12 mouse cellular contexts compared by ENCODE assay signal in genomic region chr6:24525705-24526104, GRCm38 (mm10). TPM values are rescaled to one million over a fixed set of nuclear protein-coding genes. Genes with fewer than 3 reads are reported as not detected.
DNase-seq lines count a peak whose midpoint lies in the region; ATAC-seq and TF ChIP-seq lines count a peak whose summit lies in the region.
"Had no signal": no experiment of that assay in that cellular context is flagged by ENCODE, and none has a peak within 500 bp of the region (broad histone marks: within the 10 kb centered on the region; RNA-seq: fewer than 3 reads in every experiment).

No protein-coding gene starts in this region.

- no peaks in the 10 kb centered on the region for H3K27me3 ChIP-seq in heart, embryonic 13.5 days (replicated peaks)
- H3K27me3 ChIP-seq in G1E (ENCODE audit: insufficient read depth, low read length) = no peaks in the 10 kb centered on the region
- no peaks in the 10 kb centered on the region for H3K27me3 ChIP-seq in embryonic facial prominence, embryonic 15.5 days

- peaks cover 24% of the 10 kb centered on the region for H3K4me1 ChIP-seq in heart, embryonic 13.5 days
- H3K4me1 ChIP-seq in G1E (ENCODE audit: insufficient read depth, low read depth, low read length) = peaks cover 44% of the 10 kb centered on the region
- H3K4me1 ChIP-seq in embryonic facial prominence, embryonic 15.5 days = peaks cover 20% of the 10 kb centered on the region

- H3K27ac ChIP-seq in heart, embryonic 13.5 days (replicated peaks) = no peak overlapping the region
- H3K27ac ChIP-seq in left cerebral cortex, adult 2 months = no peak overlapping the region
- no peak overlapping the region for H3K27ac ChIP-seq in embryonic facial prominence, embryonic 15.5 days (replicated peaks)
- H3K27ac ChIP-seq: kidney, postnatal 0 days had no signal

- H3K4me2 ChIP-seq in heart, embryonic 13.5 days = peak overlapping the region; percentile 75
- no peak overlapping the region for H3K4me2 ChIP-seq in embryonic facial prominence, embryonic 15.5 days (replicated peaks)

- DNase-seq in heart, postnatal 14 days = no peak
- no peak for DNase-seq in left cerebral cortex, adult 2 months (ENCODE audit: extremely low spot score in 1 of 2, low spot score in 2 of 2)
- no peak for DNase-seq in left cerebral cortex, adult 18-20 months (ENCODE audit: low spot score in 2 of 2)
- DNase-seq in G1E (ENCODE audit: low spot score) = no peak
- no peak for DNase-seq in spleen, adult 18-20 months
- DNase-seq: adrenal gland, postnatal 14 days had no signal

- ATAC-seq in heart, embryonic 13.5 days (ENCODE audit: extremely low read depth, insufficient number of reproducible peaks, low FRiP score, low TSS enrichment) = no peak
- no peak for ATAC-seq in G1E (ENCODE audit: extremely low read depth, insufficient number of reproducible peaks, low FRiP score, poor library complexity, severe bottlenecking)
- no peak for ATAC-seq in embryonic facial prominence, embryonic 15.5 days (ENCODE audit: insufficient number of reproducible peaks, low FRiP score, low TSS enrichment, low read depth)
- ATAC-seq: hindbrain, embryonic 16.5 days had no signal

- intact Hi-C loops in heart, postnatal 14 days (cut with DNase I) = no loop called here
- intact Hi-C loops in left cerebral cortex, adult 2 months (cut with DNase I) = no loop called here

- 0 out of 2 replicates have a peak overlapping the region, but pooled peaks have one; percentile 4 for H3K9ac ChIP-seq in heart, embryonic 13.5 days
- H3K9ac ChIP-seq in embryonic facial prominence, embryonic 15.5 days = no peak overlapping the region

- WGBS in heart, embryonic 13.5 days = 67% methylated on average over 3 of the region's 3 CpGs
- WGBS in embryonic facial prominence, embryonic 15.5 days = 74% methylated on average over 3 of the region's 3 CpGs

- H3K9me3 ChIP-seq in heart, embryonic 13.5 days = no peaks in the 10 kb centered on the region
- H3K9me3 ChIP-seq in G1E (replicated peaks) = no peaks in the 10 kb centered on the region
- H3K9me3 ChIP-seq in embryonic facial prominence, embryonic 15.5 days (replicated peaks) = no peaks in the 10 kb centered on the region

- H3K36me3 ChIP-seq in heart, embryonic 13.5 days = peaks cover 45% of the 10 kb centered on the region
- peaks cover 48% of the 10 kb centered on the region for H3K36me3 ChIP-seq in G1E (replicated peaks)
- H3K36me3 ChIP-seq in embryonic facial prominence, embryonic 15.5 days = peaks cover 13% of the 10 kb centered on the region

- TF ChIP-seq CTCF in left cerebral cortex, adult 2 months (IDR thresholded peaks at IDR 0.05) = no peak
- TF ChIP-seq CTCF in G1E (IDR thresholded peaks at IDR 0.05; ENCODE audit: low read depth, low read length) = no peak

- peak overlapping the region; percentile 79 for H3K4me3 ChIP-seq in heart, embryonic 13.5 days
- H3K4me3 ChIP-seq in left cerebral cortex, adult 2 months = peak overlapping the region; percentile 84; the same call in 1 of the 2 replicates
- peak overlapping the region; percentile 51; the same call in 1 of the 2 replicates for H3K4me3 ChIP-seq in G1E (ENCODE audit: low read depth, low read length)
- peak overlapping the region; percentile 79; the same call in 1 of the 2 replicates for H3K4me3 ChIP-seq in embryonic facial prominence, embryonic 15.5 days (replicated peaks)

RNA-seq across cellular contexts. Expression of gene Ndufa5, which starts 2.1 kb away (rescaled TPM):
- 619 and 704 TPM in 2 replicates for polyA plus RNA-seq in heart, embryonic 13.5 days (2015; fragmentation: Nextera tagmentation; extraction: Ambion mirVana)
- 1,000 to 10,000 TPM; 1,207 to 1,226 TPM for total RNA-seq in heart, postnatal 14 days (2021)
- 100 to 1,000 TPM; 272 to 273 TPM for total RNA-seq in left cerebral cortex, adult 2 months (2021)
- 100 to 1,000 TPM; 262 to 301 TPM for total RNA-seq in left cerebral cortex, adult 18-20 months (2021)
- total RNA-seq in G1E (2014; fragmentation: Nextera tagmentation) = 49.7 and 55.7 TPM in 2 replicates
- total RNA-seq in G1E (2017) = 358 and 401 TPM in 2 replicates
- 6.1 and 8.3 TPM in 2 replicates for polyA plus RNA-seq in G1E (2012)
- polyA plus RNA-seq in embryonic facial prominence, embryonic 15.5 days (2015; fragmentation: Nextera tagmentation; extraction: Ambion mirVana) = 298 and 308 TPM in 2 replicates

RNA-seq across cellular contexts. Expression of gene Asb15, which starts 2.2 kb away (rescaled TPM):
- polyA plus RNA-seq in heart, embryonic 13.5 days (2015; fragmentation: Nextera tagmentation; extraction: Ambion mirVana) = 0.14 and 0.16 TPM in 2 replicates
- total RNA-seq in heart, postnatal 14 days (2021) = 10 to 100 TPM; 42.9 to 47.5 TPM
- total RNA-seq in left cerebral cortex, adult 2 months (2021) = not detected
- total RNA-seq in left cerebral cortex, adult 18-20 months (2021) = not detected
- total RNA-seq in G1E (2014; fragmentation: Nextera tagmentation) (not detected in 2 replicates), G1E (2017) (0.05 and 0.06 TPM in 2 replicates)
- not detected in 2 replicates for polyA plus RNA-seq in G1E (2012)
- polyA plus RNA-seq in embryonic facial prominence, embryonic 15.5 days (2015; fragmentation: Nextera tagmentation; extraction: Ambion mirVana) = not detected in 2 replicates
- total RNA-seq: adrenal gland, postnatal 14 days; layer of hippocampus, postnatal 14 days had no signal
- polyA plus RNA-seq: limb, embryonic 11.5 days had no signal

RNA-seq across cellular contexts. Expression of gene Iqub, which starts 10.8 kb away (rescaled TPM):
- 0.27 and 0.31 TPM in 2 replicates for polyA plus RNA-seq in heart, embryonic 13.5 days (2015; fragmentation: Nextera tagmentation; extraction: Ambion mirVana)
- total RNA-seq in heart, postnatal 14 days (2021) = under 1 TPM; 0.29 to 0.38 TPM
- total RNA-seq in left cerebral cortex, adult 2 months (2021) = 1 to 10 TPM; 2.4 to 2.8 TPM
- 1 to 10 TPM; 1.5 to 2.7 TPM for total RNA-seq in left cerebral cortex, adult 18-20 months (2021)
- total RNA-seq in G1E (2014; fragmentation: Nextera tagmentation) = not detected in 2 replicates
- 0.05 TPM in 1 of 2 replicates, not detected in the other for total RNA-seq in G1E (2017)
- polyA plus RNA-seq in G1E (2012) = not detected in 2 replicates
- 1.7 and 4.2 TPM in 2 replicates for polyA plus RNA-seq in embryonic facial prominence, embryonic 15.5 days (2015; fragmentation: Nextera tagmentation; extraction: Ambion mirVana)
- polyA plus RNA-seq: limb, embryonic 11.5 days had no signal

Comparison
In these comparisons a context has a peak if more than half of its experiments do, and no peak if none do; other contexts are left out.
1. RNA of gene Asb15, which starts 2.2 kb away (total RNA-seq): 42.9 to 47.5 TPM in heart, postnatal 14 days; 0.05 to 0.06 TPM in G1E, not detected in left cerebral cortex, adult 2 months and not detected in left cerebral cortex, adult 18-20 months; every median in the first group is over 10 times any median in the second.
2. Peak in every context shown above with its lines, with median percentiles within 50 percentile points of each other: H3K4me3 ChIP-seq.